Mouse (Mus musculus): ENCODE results near the gene Mfsd6l. TPM values are rescaled to one million over a fixed set of nuclear protein-coding genes. Genes with fewer than 3 reads are reported as not detected.

The Mfsd6l gene
- 0.49 and 0.79 TPM in 2 replicates for total RNA-seq (2012; rRNA removed)

DNA sequence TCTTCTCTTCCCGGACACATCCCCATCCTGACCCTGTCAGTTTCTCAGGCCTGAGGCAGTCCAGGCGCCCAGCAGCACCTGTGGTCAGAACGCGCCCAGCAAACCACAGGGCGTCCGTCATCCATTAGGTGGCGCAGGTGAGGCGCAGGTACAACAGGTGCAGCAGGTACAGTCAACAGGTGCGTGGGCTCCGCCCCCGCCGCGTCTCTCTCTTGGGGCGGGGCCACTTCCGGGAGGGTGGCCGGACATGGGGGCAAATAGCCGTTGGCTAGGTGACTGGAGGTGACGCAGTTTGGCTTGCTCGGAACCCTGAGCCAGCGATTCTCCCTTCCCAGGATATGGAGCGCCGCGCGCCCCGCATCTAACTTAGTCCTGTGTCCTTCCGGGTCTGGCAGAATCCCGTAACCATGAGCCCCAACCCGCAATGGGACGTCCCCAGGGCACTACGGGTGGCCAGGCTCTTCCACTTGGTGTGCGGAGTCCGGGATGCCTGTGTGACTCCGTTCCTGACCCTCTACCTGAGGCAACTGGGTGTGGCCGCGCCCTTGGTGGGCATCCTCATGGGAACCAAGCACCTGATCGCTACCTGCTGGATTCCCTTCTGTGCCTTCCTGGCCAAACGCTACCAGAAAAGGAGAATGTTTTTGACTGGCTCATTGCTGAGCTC, at the start of gene Mfsd6l:
Mfsd6l (plus strand) TSS at position 269 of the 667 bp plus-strand sequence.
- in situ Hi-C loops (cut with MboI; ENCODE audit: low sequenced_read_pairs in 2 of 2, unreplicated experiment in 2 of 2) = no loop called here
- no peaks in the 10 kb centered on the region for H3K9me3 ChIP-seq (ENCODE audit: control insufficient read depth, insufficient read depth, low read depth, low read length)
- TF ChIP-seq MAFK (IDR thresholded peaks at IDR 0.05; ENCODE audit: insufficient read depth, low read depth, low read length) (0 out of 2 replicates have a peak, but pooled peaks have one; percentile 34), ZNF384 (IDR thresholded peaks at IDR 0.05; ENCODE audit: low read depth, low read length) (no peak), ZC3H11A (IDR thresholded peaks at IDR 0.05; ENCODE audit: borderline replicate concordance, low read depth, low read length) (0 out of 2 replicates have a peak, but pooled peaks have one; percentile 14), HCFC1 (IDR thresholded peaks at IDR 0.05; ENCODE audit: borderline replicate concordance, insufficient read depth, low read length) (peak; percentile 34; the same call in 1 of the 2 replicates)
- H3K9ac ChIP-seq (ENCODE audit: insufficient read depth, low read depth, low read length, poor library complexity, severe bottlenecking) = peak within 1 kb of the TSS; percentile 53; the same call in 1 of the 2 replicates
- H3K36me3 ChIP-seq (ENCODE audit: control insufficient read depth, insufficient read depth, low read length, poor library complexity, severe bottlenecking) = no peaks in the 10 kb centered on the region
- H3K4me3 ChIP-seq (ENCODE audit: insufficient read depth in 1 of 2, low read depth in 1 of 2, low read length in 2 of 2, poor library complexity in 1 of 2, severe bottlenecking in 1 of 2) = peak within 1 kb of the TSS; percentile 65 to 76
- DNase-seq (ENCODE audit: low read depth, low spot score) = no peak
- H3K27ac ChIP-seq (ENCODE audit: insufficient read depth, low read depth, low read length, poor library complexity, severe bottlenecking) = no peak within 1 kb of the TSS
- peaks cover 0 to 7% of the 10 kb centered on the region in 2 experiments; a peak in 2 of 4 replicates for H3K4me1 ChIP-seq (ENCODE audit: control insufficient read depth in 2 of 2, insufficient read depth in 2 of 2, low read length in 2 of 2, poor library complexity in 1 of 2)

DNA sequence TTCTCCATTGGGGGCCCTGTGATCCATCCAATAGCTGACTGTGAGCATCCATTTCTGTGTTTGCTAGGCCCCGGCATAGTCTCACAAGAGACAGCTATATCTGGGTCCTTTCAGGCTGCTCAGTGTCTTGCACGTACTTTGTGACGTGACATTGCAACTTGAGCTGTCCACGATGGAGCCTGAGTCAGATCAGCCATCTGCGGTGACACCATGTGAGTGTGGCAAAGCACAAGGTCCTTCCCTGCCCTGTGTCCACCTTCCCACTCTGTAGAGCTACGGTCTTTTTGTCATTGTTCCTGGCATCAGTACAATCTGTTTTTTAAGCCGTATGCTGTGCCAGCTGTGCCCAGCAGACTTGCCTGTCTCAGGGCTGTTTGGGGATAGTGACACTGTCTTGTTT, 48.7 kb upstream of the Mfsd6l start:
- no peak for TF ChIP-seq HCFC1 (IDR thresholded peaks at IDR 0.05; ENCODE audit: borderline replicate concordance, insufficient read depth, low read length)
- no peak for TF ChIP-seq MAFK (IDR thresholded peaks at IDR 0.05; ENCODE audit: insufficient read depth, low read depth, low read length)
- H3K4me3 ChIP-seq (ENCODE audit: insufficient read depth in 1 of 2, low read depth in 1 of 2, low read length in 2 of 2, poor library complexity in 1 of 2, severe bottlenecking in 1 of 2) = no peak overlapping the region
- in situ Hi-C loops (cut with MboI; ENCODE audit: low sequenced_read_pairs in 2 of 2, unreplicated experiment in 2 of 2) = no loop called here

DNA sequence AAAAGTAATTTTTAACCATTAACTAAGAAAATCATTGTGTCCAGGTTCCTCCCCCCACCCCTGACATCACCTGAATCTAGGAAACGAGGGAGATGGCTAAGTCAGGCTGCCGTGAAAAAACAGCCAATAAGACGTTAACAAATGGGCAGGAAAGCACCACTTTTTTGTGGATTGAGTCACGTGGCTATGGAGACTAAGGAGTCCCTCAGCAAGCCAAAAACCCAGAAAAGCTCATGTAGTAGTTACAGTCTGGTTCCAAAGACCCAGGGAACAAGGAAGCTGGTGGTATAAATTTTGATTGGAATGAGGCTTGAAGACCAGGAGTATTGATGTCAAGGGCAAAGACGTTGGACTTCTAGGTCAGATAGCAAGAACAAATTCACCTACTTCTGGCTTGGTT, 47.4 kb upstream of the Mfsd6l start:
- in situ Hi-C loops (cut with MboI; ENCODE audit: low sequenced_read_pairs in 2 of 2, unreplicated experiment in 2 of 2) = no loop called here

More for the DNA sequence above, 48.7 kb upstream of the Mfsd6l start:
- H3K9me3 ChIP-seq (ENCODE audit: control insufficient read depth, insufficient read depth, low read depth, low read length) = peaks cover 1% of the 10 kb centered on the region; the same call in 1 of the 2 replicates
- no peaks in the 10 kb centered on the region for H3K4me1 ChIP-seq (ENCODE audit: control insufficient read depth in 2 of 2, insufficient read depth in 2 of 2, low read length in 2 of 2, poor library complexity in 1 of 2)
- no peak for DNase-seq (ENCODE audit: low read depth, low spot score)
- no peaks in the 10 kb centered on the region for H3K36me3 ChIP-seq (ENCODE audit: control insufficient read depth, insufficient read depth, low read length, poor library complexity, severe bottlenecking)
- H3K9ac ChIP-seq (ENCODE audit: insufficient read depth, low read depth, low read length, poor library complexity, severe bottlenecking) = no peak overlapping the region
- H3K27ac ChIP-seq (ENCODE audit: insufficient read depth, low read depth, low read length, poor library complexity, severe bottlenecking) = no peak overlapping the region

DNA sequence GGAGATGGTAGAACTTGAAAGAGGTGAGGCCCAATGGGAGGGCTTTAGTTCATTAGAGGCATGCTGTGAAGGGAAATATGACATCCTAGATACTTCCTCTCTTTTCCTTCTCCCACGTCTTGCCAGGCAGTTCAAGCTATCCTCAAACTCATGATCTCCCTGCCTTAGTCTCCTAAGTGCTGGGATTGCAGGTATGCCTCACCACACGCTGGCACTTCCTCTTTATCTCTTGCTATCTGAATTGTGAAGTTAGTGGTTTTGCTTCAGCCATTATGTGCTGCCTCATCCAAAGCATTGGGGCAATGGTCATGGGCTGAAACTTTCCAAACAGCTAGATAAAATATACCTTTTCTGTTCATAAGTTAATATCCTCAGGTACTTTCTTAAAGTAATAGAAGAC, 46.8 kb upstream of the Mfsd6l start:
- peaks cover 2% of the 10 kb centered on the region; the same call in 1 of the 2 replicates for H3K9me3 ChIP-seq (ENCODE audit: control insufficient read depth, insufficient read depth, low read depth, low read length)
- no peaks in the 10 kb centered on the region for H3K4me1 ChIP-seq (ENCODE audit: control insufficient read depth in 2 of 2, insufficient read depth in 2 of 2, low read length in 2 of 2, poor library complexity in 1 of 2)
- no peak overlapping the region for H3K9ac ChIP-seq (ENCODE audit: insufficient read depth, low read depth, low read length, poor library complexity, severe bottlenecking)
- TF ChIP-seq CHD2 (IDR thresholded peaks at IDR 0.05; ENCODE audit: low read depth, low read length) (no peak), ZNF384 (IDR thresholded peaks at IDR 0.05; ENCODE audit: low read depth, low read length) (no peak), MAFK (IDR thresholded peaks at IDR 0.05; ENCODE audit: insufficient read depth, low read depth, low read length) (no peak), HCFC1 (IDR thresholded peaks at IDR 0.05; ENCODE audit: borderline replicate concordance, insufficient read depth, low read length) (no peak), ZC3H11A (IDR thresholded peaks at IDR 0.05; ENCODE audit: borderline replicate concordance, low read depth, low read length) (no peak)
- in situ Hi-C loops (cut with MboI; ENCODE audit: low sequenced_read_pairs in 2 of 2, unreplicated experiment in 2 of 2) = no loop called here
- no peak overlapping the region for H3K27ac ChIP-seq (ENCODE audit: insufficient read depth, low read depth, low read length, poor library complexity, severe bottlenecking)
- no peak overlapping the region for H3K4me3 ChIP-seq (ENCODE audit: insufficient read depth in 1 of 2, low read depth in 1 of 2, low read length in 2 of 2, poor library complexity in 1 of 2, severe bottlenecking in 1 of 2)
- H3K36me3 ChIP-seq (ENCODE audit: control insufficient read depth, insufficient read depth, low read length, poor library complexity, severe bottlenecking) = no peaks in the 10 kb centered on the region
- no peak for DNase-seq (ENCODE audit: low read depth, low spot score)

More for the DNA sequence above, 47.4 kb upstream of the Mfsd6l start:
- TF ChIP-seq MAFK (IDR thresholded peaks at IDR 0.05; ENCODE audit: insufficient read depth, low read depth, low read length) = no peak
- TF ChIP-seq HCFC1 (IDR thresholded peaks at IDR 0.05; ENCODE audit: borderline replicate concordance, insufficient read depth, low read length) = no peak
- TF ChIP-seq ZNF384 (IDR thresholded peaks at IDR 0.05; ENCODE audit: low read depth, low read length) = no peak
- no peak for TF ChIP-seq ZC3H11A (IDR thresholded peaks at IDR 0.05; ENCODE audit: borderline replicate concordance, low read depth, low read length)
- TF ChIP-seq CHD2 (IDR thresholded peaks at IDR 0.05; ENCODE audit: low read depth, low read length) = no peak
- H3K4me1 ChIP-seq (ENCODE audit: control insufficient read depth in 2 of 2, insufficient read depth in 2 of 2, low read length in 2 of 2, poor library complexity in 1 of 2) = no peaks in the 10 kb centered on the region
- no peaks in the 10 kb centered on the region for H3K36me3 ChIP-seq (ENCODE audit: control insufficient read depth, insufficient read depth, low read length, poor library complexity, severe bottlenecking)
- H3K9me3 ChIP-seq (ENCODE audit: control insufficient read depth, insufficient read depth, low read depth, low read length) = peaks cover 2% of the 10 kb centered on the region; the same call in 1 of the 2 replicates
- DNase-seq (ENCODE audit: low read depth, low spot score) = no peak
- H3K27ac ChIP-seq (ENCODE audit: insufficient read depth, low read depth, low read length, poor library complexity, severe bottlenecking) = no peak overlapping the region
- no peak overlapping the region for H3K4me3 ChIP-seq (ENCODE audit: insufficient read depth in 1 of 2, low read depth in 1 of 2, low read length in 2 of 2, poor library complexity in 1 of 2, severe bottlenecking in 1 of 2)
- H3K9ac ChIP-seq (ENCODE audit: insufficient read depth, low read depth, low read length, poor library complexity, severe bottlenecking) = no peak overlapping the region
